Mouse (Mus musculus) brain, embryonic 14.5 days (tissue): ENCODE measurements around the gene Defb20. TPM values are rescaled to one million over a fixed set of nuclear protein-coding genes. Genes with fewer than 3 reads are reported as not detected.
A peak's percentile ranks its signal among the peaks of the same experiment; 100 is the strongest.
"Not testable (repeated sequence)": the region's sequence is repeated elsewhere in the genome, so short reads cannot be mapped to it uniquely, and the experiment has no call there.

Experiments
- DNase-seq: peaks from one replicate; pipeline ENCODE4 v3.0.0-alpha.2; 2011; ENCODE audit warnings: low read depth
- CTCF ChIP-seq: fragments of 200-500 bp; IDR thresholded peaks from 2 replicates; pipeline ENCODE4 v1.5.1; 2012; ENCODE audit warnings: inconsistent platforms, mild to moderate bottlenecking, moderate library complexity, borderline replicate concordance; ENCODE audit not compliant: insufficient read depth, insufficient read length; ENCODE audit errors: extremely low read depth
- POLR2A ChIP-seq: fragments of 200-500 bp; IDR thresholded peaks from 2 replicates; pipeline ENCODE4 v1.6.1; 2012; ENCODE audit warnings: mild to moderate bottlenecking, inconsistent platforms, borderline replicate concordance; ENCODE audit not compliant: poor library complexity, insufficient read depth, insufficient read length, severe bottlenecking; ENCODE audit errors: extremely low read depth
- polyA plus RNA-seq: library from polyadenylated mRNA; depleted of rRNA; stranded (reverse); fragments of >200 nt; gene quantifications from 2 replicates; pipeline ENCODE4 v1.2.3, GENCODE M21; 2012; rRNA removed

The Defb20 gene
- polyA plus RNA-seq = 0.15 TPM in 1 of 2 replicates, not detected in the other

GRCm38 (mm10) chr2:152476763-152477162 is at the start of gene Defb20:
Gene Defb20 (plus strand): TSS chr2:152477063.
- TF ChIP-seq POLR2A = no peak
- TF ChIP-seq CTCF = no peak
- no peak for DNase-seq

GRCm38 (mm10) chr2:152427493-152427892 is 49.4 kb upstream of the Defb20 start:
- peak; percentile 79 for DNase-seq
- TF ChIP-seq CTCF (no peak), POLR2A (no peak)

GRCm38 (mm10) chr2:152428481-152428880 is 48.4 kb upstream of the Defb20 start:
- not testable (repeated sequence) for DNase-seq

GRCm38 (mm10) chr2:152436405-152436901 is 40.4 kb upstream of the Defb20 start:
- DNase-seq = peak; percentile 40
- no peak for TF ChIP-seq POLR2A

- peak; percentile 89 for DNase-seq
- no peak for TF ChIP-seq POLR2A
- peak; percentile 95 for TF ChIP-seq CTCF
Measured at GRCm38 (mm10) chr2:152436983-152437860, 39.6 kb upstream of the Defb20 start.

- TF ChIP-seq POLR2A (no peak), CTCF (peak; percentile 16; the same call in 1 of the 2 replicates)
- DNase-seq = no peak
Measured at GRCm38 (mm10) chr2:152438963-152439362, 37.9 kb upstream of the Defb20 start.

GRCm38 (mm10) chr2:152439833-152440232 is 37.0 kb upstream of the Defb20 start:
- TF ChIP-seq CTCF (no peak), POLR2A (no peak)
- DNase-seq = no peak

GRCm38 (mm10) chr2:152442322-152442721 is 34.5 kb upstream of the Defb20 start:
- no peak for DNase-seq
- no peak for TF ChIP-seq CTCF
- TF ChIP-seq POLR2A = no peak

- TF ChIP-seq POLR2A = no peak
- no peak for TF ChIP-seq CTCF
- DNase-seq = peak; percentile 49
Measured at GRCm38 (mm10) chr2:152443281-152443680, 33.6 kb upstream of the Defb20 start.

GRCm38 (mm10) chr2:152446642-152447041 is 30.2 kb upstream of the Defb20 start:
- TF ChIP-seq CTCF (no peak), POLR2A (no peak)
- DNase-seq = no peak

GRCm38 (mm10) chr2:152447461-152447860 is 29.4 kb upstream of the Defb20 start:
- DNase-seq = no peak
- TF ChIP-seq POLR2A = no peak
- no peak for TF ChIP-seq CTCF

GRCm38 (mm10) chr2:152450241-152450640 is 26.6 kb upstream of the Defb20 start:
- DNase-seq = peak; percentile 71

More at GRCm38 (mm10) chr2:152450241-152450640, 26.6 kb upstream of the Defb20 start:
- TF ChIP-seq CTCF (peak; percentile 73; the same call in 1 of the 2 replicates), POLR2A (no peak)
